17 mouse cellular contexts compared by ENCODE assay signal in the genomic region with DNA sequence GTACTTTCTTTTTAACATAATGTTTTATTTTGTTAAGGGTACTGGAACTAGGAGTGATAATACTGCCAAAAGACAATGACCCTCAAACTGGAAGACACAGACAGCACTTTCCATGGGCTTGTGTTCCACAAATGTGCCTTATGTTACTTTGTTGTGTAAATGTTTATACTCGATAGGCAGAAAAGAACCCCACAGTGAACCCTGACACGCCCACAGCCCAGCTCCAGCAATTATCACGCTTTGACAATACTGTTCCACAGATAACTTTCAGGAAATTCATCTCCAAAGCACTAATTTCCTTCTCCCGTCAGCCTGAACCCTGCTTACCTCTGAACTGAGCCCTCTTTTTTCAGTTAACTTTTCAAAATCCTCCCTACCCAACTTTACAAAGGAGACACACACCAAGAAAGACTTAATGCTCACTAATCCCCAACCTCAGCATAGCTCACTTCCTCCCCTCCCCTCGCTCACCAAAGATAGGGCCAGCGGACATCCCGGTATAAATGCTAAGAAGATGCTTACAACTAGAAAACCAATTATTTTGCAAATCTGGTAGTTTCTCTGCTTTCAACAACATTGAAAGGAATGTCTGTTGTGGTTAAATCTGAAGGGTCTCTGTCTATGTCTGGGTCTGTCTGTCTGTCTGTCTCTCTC. TPM values are rescaled to one million over a fixed set of nuclear protein-coding genes. Genes with fewer than 3 reads are reported as not detected.
DNase-seq lines count a peak whose midpoint lies in the region; ATAC-seq and TF ChIP-seq lines count a peak whose summit lies in the region.
"Had no signal": no experiment of that assay in that cellular context is flagged by ENCODE, and none has a peak within 500 bp of the region (broad histone marks: within the 10 kb centered on the region; RNA-seq: fewer than 3 reads in every experiment).

No protein-coding gene starts in this region.

- H3K36me3 ChIP-seq in heart, adult 2 months (ENCODE audit: control insufficient read depth, insufficient read depth, low read length) = peaks cover 10% of the 10 kb centered on the region; the same call in 1 of the 2 replicates
- H3K36me3 ChIP-seq in intestine, postnatal 0 days (ENCODE audit: control insufficient read depth, insufficient read depth) = no peaks in the 10 kb centered on the region
- H3K36me3 ChIP-seq in small intestine, adult 2 months (ENCODE audit: control insufficient read depth, insufficient read depth, low read length) = no peaks in the 10 kb centered on the region
- no peaks in the 10 kb centered on the region for H3K36me3 ChIP-seq in forebrain, embryonic 10.5 days (replicated peaks)
- H3K36me3 ChIP-seq: limb, embryonic 12.5 days; neural tube, embryonic 15.5 days had no signal

- H3K79me2 ChIP-seq in heart, adult 2 months (replicated peaks; ENCODE audit: control insufficient read depth, insufficient read depth, low read length) = peaks cover 4% of the 10 kb centered on the region

- peak overlapping the region; percentile 46 for H3K4me2 ChIP-seq in intestine, postnatal 0 days (replicated peaks; ENCODE audit: low read depth)
- H3K4me2 ChIP-seq: limb, embryonic 12.5 days; neural tube, embryonic 15.5 days had no signal

- no peak overlapping the region for H3K4me3 ChIP-seq in heart, adult 2 months
- no peak overlapping the region for H3K4me3 ChIP-seq in layer of hippocampus, adult 2 months
- H3K4me3 ChIP-seq in intestine, postnatal 0 days (ENCODE audit: low read depth, low read length) = no peak overlapping the region
- H3K4me3 ChIP-seq in small intestine, adult 2 months (ENCODE audit: low read depth, low read length) = no peak overlapping the region
- H3K4me3 ChIP-seq in forebrain, embryonic 10.5 days = no peak overlapping the region
- H3K4me3 ChIP-seq: erythroblast, embryonic 14.5 days; limb, embryonic 12.5 days; neural tube, embryonic 15.5 days had no signal

- peak; percentile 88 for DNase-seq in heart, adult 11 months
- no peak for DNase-seq in heart, adult 2 months
- no peak for DNase-seq in layer of hippocampus, adult 2 months (ENCODE audit: low spot score in 2 of 2)
- no peak for DNase-seq in layer of hippocampus, adult 18-20 months (ENCODE audit: low spot score in 2 of 2)
- DNase-seq in forebrain, embryonic 10.5 days (ENCODE audit: extremely low spot score, low spot score) = no peak
- no peak for DNase-seq in urinary bladder, adult 2 months (ENCODE audit: low spot score)
- DNase-seq: cerebellum, adult 9-10 months; gastrocnemius, postnatal 14 days; kidney, postnatal 25 days; lung, postnatal 4 days; thymus, adult 2 months had no signal

- 37% methylated on average over 7 of the region's 7 CpGs for WGBS in heart, adult 2 months
- 28% methylated on average over 7 of the region's 7 CpGs for WGBS in intestine, postnatal 0 days
- 29% methylated on average over 7 of the region's 7 CpGs for WGBS in small intestine, adult 2 months
- WGBS in forebrain, embryonic 10.5 days = 22% methylated on average over 7 of the region's 7 CpGs

- H3K27ac ChIP-seq in heart, adult 2 months = no peak overlapping the region; the same call in 1 of the 2 replicates
- H3K27ac ChIP-seq in layer of hippocampus, adult 2 months = peak overlapping the region; percentile 59
- H3K27ac ChIP-seq in intestine, postnatal 0 days (ENCODE audit: low read depth, low read length) = no peak overlapping the region
- peak overlapping the region; percentile 4; the same call in 1 of the 2 replicates for H3K27ac ChIP-seq in small intestine, adult 2 months (ENCODE audit: insufficient read depth, low read depth, low read length)
- no peak overlapping the region for H3K27ac ChIP-seq in forebrain, embryonic 10.5 days
- H3K27ac ChIP-seq: limb, embryonic 12.5 days had no signal

- H3K27me3 ChIP-seq in heart, adult 2 months (ENCODE audit: control insufficient read depth, insufficient read depth, low read length) = no peaks in the 10 kb centered on the region
- no peaks in the 10 kb centered on the region for H3K27me3 ChIP-seq in intestine, postnatal 0 days (replicated peaks; ENCODE audit: control insufficient read depth, insufficient read depth, low read length)
- no peaks in the 10 kb centered on the region for H3K27me3 ChIP-seq in small intestine, adult 2 months (ENCODE audit: control insufficient read depth, insufficient read depth, low read length)
- H3K27me3 ChIP-seq in forebrain, embryonic 10.5 days (ENCODE audit: poor library complexity, severe bottlenecking) = no peaks in the 10 kb centered on the region
- H3K27me3 ChIP-seq: CH12.LX; limb, embryonic 12.5 days; neural tube, embryonic 15.5 days had no signal

- intact Hi-C loops in heart, adult 2 months (cut with DNase I) = no loop called here

- TF ChIP-seq POLR2A in heart, adult 2 months (IDR thresholded peaks at IDR 0.05; ENCODE audit: insufficient read depth, low read depth, low read length) = no peak
- no peak for TF ChIP-seq POLR2A in small intestine, adult 2 months (IDR thresholded peaks at IDR 0.05; ENCODE audit: low read depth, low read length)

- no peak for ATAC-seq in intestine, postnatal 0 days

- no peak overlapping the region for H3K9ac ChIP-seq in heart, adult 2 months (ENCODE audit: low read depth, low read length)
- no peak overlapping the region for H3K9ac ChIP-seq in intestine, postnatal 0 days (ENCODE audit: low read depth, low read length)
- H3K9ac ChIP-seq: limb, embryonic 12.5 days; neural tube, embryonic 15.5 days had no signal

- TF ChIP-seq CTCF in heart, adult 2 months (IDR thresholded peaks at IDR 0.05) = no peak
- no peak for TF ChIP-seq CTCF in layer of hippocampus, adult 2 months (conservative IDR thresholded peaks at IDR 0.05)
- TF ChIP-seq CTCF in intestine, postnatal 0 days (IDR thresholded peaks at IDR 0.05; ENCODE audit: low read depth) = no peak
- no peak for TF ChIP-seq CTCF in small intestine, adult 2 months (IDR thresholded peaks at IDR 0.05; ENCODE audit: extremely low read depth, insufficient read length, insufficient replicate concordance, low read depth, low read length)

- peaks cover 8% of the 10 kb centered on the region for H3K4me1 ChIP-seq in heart, adult 2 months (ENCODE audit: control insufficient read depth, insufficient read depth, low read length)
- H3K4me1 ChIP-seq in intestine, postnatal 0 days (replicated peaks; ENCODE audit: control insufficient read depth, insufficient read depth, low read length) = 0 out of 2 replicates have a peak, but pooled peaks cover 4% of the 10 kb centered on the region
- H3K4me1 ChIP-seq in small intestine, adult 2 months (ENCODE audit: control insufficient read depth, insufficient read depth, insufficient read length, low read length) = peaks cover 12% of the 10 kb centered on the region; the same call in 1 of the 2 replicates
- peaks cover 34% of the 10 kb centered on the region for H3K4me1 ChIP-seq in forebrain, embryonic 10.5 days
- H3K4me1 ChIP-seq: limb, embryonic 12.5 days had no signal

- H3K9me3 ChIP-seq in intestine, postnatal 0 days (ENCODE audit: control insufficient read depth) = no peaks in the 10 kb centered on the region
- H3K9me3 ChIP-seq in forebrain, embryonic 10.5 days = no peaks in the 10 kb centered on the region
- H3K9me3 ChIP-seq: limb, embryonic 12.5 days; neural tube, embryonic 15.5 days had no signal

- TF ChIP-seq EP300 in heart, adult 2 months (IDR thresholded peaks at IDR 0.05; ENCODE audit: insufficient read depth, low read depth, low read length) = no peak

RNA-seq across cellular contexts. Expression of a gene that starts 58.9 kb away (rescaled TPM):
- 10 to 100 TPM; 32.6 to 32.9 TPM for total RNA-seq in heart, adult 2 months (2021)
- polyA plus RNA-seq in heart, adult 2 months (2012; rRNA removed) = 9.1 and 14.6 TPM in 2 replicates
- 10 to 100 TPM; 79.1 to 80.1 TPM for total RNA-seq in layer of hippocampus, adult 2 months (2021)
- total RNA-seq in layer of hippocampus, adult 18-20 months (2021) = 10 to 100 TPM; 79.2 to 79.8 TPM
- polyA plus RNA-seq in intestine, postnatal 0 days (2015; fragmentation: Nextera tagmentation; extraction: Ambion mirVana) = 7.3 and 9.2 TPM in 2 replicates
- 9.9 and 14.2 TPM in 2 replicates for polyA plus RNA-seq in small intestine, adult 2 months (2012; rRNA removed)
- polyA plus RNA-seq in forebrain, embryonic 10.5 days (2016; fragmentation: Nextera tagmentation; extraction: Ambion mirVana) = 15.2 and 15.4 TPM in 2 replicates
- 23.5 and 27.5 TPM in 2 replicates for polyA plus RNA-seq in urinary bladder, adult 2 months (2012; rRNA removed)

Comparison
In these comparisons a context has a peak if more than half of its experiments do, and no peak if none do; other contexts are left out.
1. H3K27ac ChIP-seq: peak in layer of hippocampus, adult 2 months (single experiment) and small intestine, adult 2 months (single experiment); none in heart, adult 2 months (single experiment), intestine, postnatal 0 days (single experiment) and forebrain, embryonic 10.5 days (single experiment).